Mouse (Mus musculus) C2C12 (cell line): ENCODE results near the gene Fbxo17.

Source experiments
- CTCF ChIP-seq: IDR thresholded peaks from one replicate; pipeline ENCODE4 v1.5.1; 2011; ENCODE audit not compliant: control insufficient read depth, insufficient read depth, insufficient read length
- MYOD1 ChIP-seq: IDR thresholded peaks from one replicate; pipeline ENCODE4 v1.6.1; 2011; ENCODE audit warnings: low read depth; ENCODE audit not compliant: control insufficient read depth, insufficient read length

DNA sequence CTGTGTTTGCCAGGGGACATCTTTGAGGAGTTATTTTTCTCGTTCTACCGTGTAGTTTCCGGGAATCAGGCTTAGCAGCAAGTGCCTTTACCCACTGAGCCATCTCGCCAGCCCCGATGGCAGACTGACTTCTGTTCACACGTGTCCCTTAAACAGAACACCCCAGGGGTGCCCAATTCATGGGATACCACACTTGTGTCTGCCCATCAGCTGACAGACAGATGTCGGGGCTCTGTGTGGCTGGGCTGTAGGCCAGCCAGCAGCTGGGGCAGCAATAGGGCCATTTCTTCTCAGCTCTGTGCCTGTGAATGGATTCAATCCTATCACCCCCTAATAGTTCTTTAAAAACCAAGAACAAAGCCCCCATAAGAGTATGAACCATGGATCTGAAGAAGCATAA is 58.5 kb downstream of the Fbxo17 start:
- TF ChIP-seq MYOD1, result no peak
- no peak for TF ChIP-seq CTCF
